Mouse (Mus musculus) kidney, postnatal 25 days (tissue): ENCODE measurements around the gene Hmgn3.

Experiments used
- DNase-seq, 2 experiments: peaks; one replicate each; pipeline ENCODE4 v3.0.0; 2021; ENCODE audit warnings: mixed read lengths in 2 of 2

Hmgn3 gene

GRCm38 (mm10) chr9:83098652-83099307, 47.7 kb downstream of the Hmgn3 start:
- DNase-seq = no peak

DNA sequence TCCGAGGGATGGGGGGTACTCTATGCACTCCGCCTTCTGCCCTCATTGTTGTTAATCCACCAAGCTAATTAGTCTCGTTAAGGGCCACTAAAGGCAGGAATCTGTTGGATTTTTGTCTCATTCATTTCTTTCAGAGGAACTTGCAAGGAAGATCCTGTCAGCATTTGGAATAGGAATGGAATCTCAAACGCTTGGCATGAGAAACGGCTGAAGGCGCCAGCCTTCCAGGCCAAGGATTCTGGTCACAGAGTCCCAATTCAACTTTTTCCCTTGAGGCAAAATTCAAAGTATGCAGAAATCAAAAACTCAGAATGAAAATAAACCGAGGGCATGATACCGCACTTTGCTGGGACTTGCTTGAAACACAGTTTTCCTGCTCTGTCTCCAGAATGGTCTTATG, 48.7 kb downstream of the Hmgn3 start:
- DNase-seq = no peak

- no peak for DNase-seq
These were observed 51.7 kb downstream of the Hmgn3 start for GRCm38 (mm10) chr9:83094649-83095336.

GRCm38 (mm10) chr9:83083790-83084469, 62.6 kb downstream of the Hmgn3 start:
- DNase-seq = peak in 1 of 2 experiments; percentile 12

GRCm38 (mm10) chr9:83083091-83083490, 63.4 kb downstream of the Hmgn3 start:
- DNase-seq = no peak

- no peak for DNase-seq
These were observed 64.2 kb downstream of the Hmgn3 start for GRCm38 (mm10) chr9:83082296-83082695.

GRCm38 (mm10) chr9:83079724-83080123, 66.8 kb downstream of the Hmgn3 start:
- no peak for DNase-seq

DNA sequence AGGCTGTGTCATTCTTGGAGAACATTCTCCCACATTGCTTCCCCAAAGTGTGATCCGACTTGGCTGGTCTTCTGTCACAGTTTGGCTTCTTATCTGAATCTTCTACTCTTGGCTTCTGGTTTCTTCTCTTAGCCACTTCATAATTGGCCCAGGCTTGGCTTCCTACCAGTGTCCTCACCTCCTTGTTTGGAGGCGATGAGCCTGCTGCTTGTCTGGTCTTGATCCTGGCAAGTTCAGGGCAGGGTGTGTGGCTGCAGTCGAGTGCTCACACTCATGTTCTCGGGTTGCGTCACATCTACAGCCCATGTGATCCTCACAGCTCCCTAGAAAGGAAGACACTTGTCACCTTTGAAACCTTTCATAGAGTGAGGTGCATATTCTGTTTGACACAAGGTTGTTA, 78.2 kb downstream of the Hmgn3 start:
- no peak for DNase-seq

DNA sequence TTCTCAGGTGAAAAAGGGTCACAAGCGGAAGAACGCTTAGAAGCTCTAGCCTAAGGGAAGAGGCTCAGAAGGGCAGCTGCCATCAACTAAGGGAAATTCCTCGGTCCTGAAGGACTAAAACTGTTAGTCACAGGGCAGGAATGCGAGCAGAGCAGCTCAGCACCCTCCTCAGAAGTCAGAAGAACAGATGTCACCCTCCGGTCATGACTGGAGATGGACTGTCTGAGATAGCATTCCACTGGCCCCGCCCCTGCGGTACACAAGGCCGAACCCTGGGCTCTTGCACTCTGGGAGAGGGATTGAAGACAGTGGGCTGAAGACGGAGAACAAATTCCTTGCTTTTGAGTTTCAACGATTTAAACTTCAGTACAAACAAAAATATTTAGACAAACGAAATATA, 85.2 kb downstream of the Hmgn3 start:
- peak in 1 of 2 experiments; percentile 5 for DNase-seq
